Mouse (Mus musculus) liver, embryonic 18 days (tissue): ENCODE measurements around the gene Iqsec3. TPM values are rescaled to one million over a fixed set of nuclear protein-coding genes. Genes with fewer than 3 reads are reported as not detected.

Experiments
- polyA plus RNA-seq: library from polyadenylated mRNA; depleted of rRNA; stranded (reverse); fragments of >200 nt; gene quantifications from 2 replicates; pipeline ENCODE4 v1.2.3, GENCODE M21; 2012; rRNA removed

Gene Iqsec3
- polyA plus RNA-seq, result not detected in 2 replicates

GRCm38 (mm10) chr6:121473093-121473821, at the start of gene Iqsec3:
Iqsec3 (minus strand) TSS chr6:121473678.

GRCm38 (mm10) chr6:121343026-121343770, 130.3 kb downstream of the Iqsec3 start, which contains the start of gene Slc6a12:
Slc6a12 (plus strand) TSS chr6:121343076.

Other genes with a start within 250 kb of the Iqsec3 start
- 24.0 and 29.4 TPM in 2 replicates for gene Usp18, start 227.8 kb downstream of the Iqsec3 start, polyA plus RNA-seq
- gene Slc6a13, start 173.5 kb downstream of the Iqsec3 start, polyA plus RNA-seq, result 45.2 and 50.8 TPM in 2 replicates
- gene Slc6a12, start 130.6 kb downstream of the Iqsec3 start, polyA plus RNA-seq, result 10.1 and 10.9 TPM in 2 replicates
- gene A2m, start 161.7 kb upstream of the Iqsec3 start, polyA plus RNA-seq, result 440 and 591 TPM in 2 replicates